Mouse (Mus musculus): ENCODE measurements at regions not wholly inside any gene's neighbourhood (a gene's known extent, or its start where the extent isn't known, plus 50 kb on each side); places are given as distances from the start of the nearest gene placed in this dataset.

- no peak for DNase-seq (ENCODE audit: low read depth)
- no peak for TF ChIP-seq POLR2A (IDR thresholded peaks at IDR 0.05; ENCODE audit: borderline replicate concordance, extremely low read depth, insufficient read depth, insufficient read length, poor library complexity, severe bottlenecking)
- TF ChIP-seq CTCF (IDR thresholded peaks at IDR 0.05; ENCODE audit: borderline replicate concordance, extremely low read depth, insufficient read depth, insufficient read length), result no peak
Observed at GRCm38 (mm10) chr5:50125676-50126075, 66.9 kb upstream of the Adgra3 start.

GRCm38 (mm10) chr5:50122829-50123241, 64.0 kb upstream of the Adgra3 start:
- no peak for TF ChIP-seq POLR2A (IDR thresholded peaks at IDR 0.05; ENCODE audit: borderline replicate concordance, extremely low read depth, insufficient read depth, insufficient read length, poor library complexity, severe bottlenecking)
- no peak for TF ChIP-seq CTCF (IDR thresholded peaks at IDR 0.05; ENCODE audit: borderline replicate concordance, extremely low read depth, insufficient read depth, insufficient read length)
- no peak for DNase-seq (ENCODE audit: low read depth)

- TF ChIP-seq POLR2A (IDR thresholded peaks at IDR 0.05; ENCODE audit: borderline replicate concordance, extremely low read depth, insufficient read depth, insufficient read length, poor library complexity, severe bottlenecking), result no peak
- no peak for DNase-seq (ENCODE audit: low read depth)
Observed at GRCm38 (mm10) chr5:50119860-50120259, 61.1 kb upstream of the Adgra3 start.
